8 mouse cellular contexts compared by ENCODE assay signal in genomic region chr2:94465146-94465889, GRCm38 (mm10). TPM values are rescaled to one million over a fixed set of nuclear protein-coding genes. Genes with fewer than 3 reads are reported as not detected.
DNase-seq lines count a peak whose midpoint lies in the region; ATAC-seq and TF ChIP-seq lines count a peak whose summit lies in the region.

No protein-coding gene starts in this region.

- dilution Hi-C loops in CH12.LX (cut with MboI; ENCODE audit: extremely low pct_ligation_motif_present, extremely low pct_unique_long_range_greater_than_20kb, low sequenced_read_pairs) = no loop called here

- TF ChIP-seq RAD21 in CH12.LX (IDR thresholded peaks at IDR 0.05; ENCODE audit: low read depth, low read length) = no peak

- WGBS in heart, embryonic 14.5 days = 47% methylated on average over 12 of the region's 12 CpGs
- WGBS in heart, adult 2 months = 43% methylated on average over 12 of the region's 12 CpGs
- WGBS in forebrain, embryonic 10.5 days = 56% methylated on average over 12 of the region's 12 CpGs
- 51% methylated on average over 12 of the region's 12 CpGs for WGBS in limb, embryonic 11.5 days

- no peaks in the 10 kb centered on the region for H3K4me1 ChIP-seq in heart, embryonic 14.5 days (ENCODE audit: control insufficient read depth in 2 of 2, insufficient read depth in 2 of 2, low read length in 2 of 2)
- no peaks in the 10 kb centered on the region for H3K4me1 ChIP-seq in heart, adult 2 months (ENCODE audit: control insufficient read depth, insufficient read depth, low read length)
- H3K4me1 ChIP-seq in CH12.LX (ENCODE audit: control insufficient read depth in 1 of 2, insufficient read depth in 2 of 2) = no peaks in the 10 kb centered on the region
- no peaks in the 10 kb centered on the region for H3K4me1 ChIP-seq in forebrain, embryonic 10.5 days
- H3K4me1 ChIP-seq in limb, embryonic 11.5 days (ENCODE audit: control insufficient read depth, insufficient read depth, low read length) = no peaks in the 10 kb centered on the region

- DNase-seq in heart, adult 2 months = no peak
- DNase-seq in CH12.LX (ENCODE audit: extremely low read depth) = no peak
- no peak for DNase-seq in forebrain, embryonic 10.5 days (ENCODE audit: extremely low spot score, low spot score)
- DNase-seq in limb, embryonic 11.5 days (ENCODE audit: low spot score) = no peak
- no peak for DNase-seq in adrenal gland, postnatal 36 days
- no peak for DNase-seq in layer of hippocampus, postnatal 36 days

- no peaks in the 10 kb centered on the region for H3K9me3 ChIP-seq in heart, embryonic 14.5 days (ENCODE audit: control insufficient read depth, low read length)
- no peaks in the 10 kb centered on the region for H3K9me3 ChIP-seq in CH12.LX (replicated peaks; ENCODE audit: low read length)
- no peaks in the 10 kb centered on the region for H3K9me3 ChIP-seq in forebrain, embryonic 10.5 days
- H3K9me3 ChIP-seq in limb, embryonic 11.5 days (ENCODE audit: control insufficient read depth, low read length) = no peaks in the 10 kb centered on the region

- H3K36me3 ChIP-seq in heart, embryonic 14.5 days (ENCODE audit: control insufficient read depth, insufficient read depth, low read length) = no peaks in the 10 kb centered on the region
- no peaks in the 10 kb centered on the region for H3K36me3 ChIP-seq in heart, adult 2 months (ENCODE audit: control insufficient read depth, insufficient read depth, low read length)
- H3K36me3 ChIP-seq in CH12.LX (replicated peaks in 1 of 2; ENCODE audit: control insufficient read depth in 1 of 2, insufficient read depth in 1 of 2, low read length in 1 of 2) = no peaks in the 10 kb centered on the region
- H3K36me3 ChIP-seq in forebrain, embryonic 10.5 days (replicated peaks) = no peaks in the 10 kb centered on the region
- H3K36me3 ChIP-seq in limb, embryonic 11.5 days (ENCODE audit: control insufficient read depth, insufficient read depth, low read length) = no peaks in the 10 kb centered on the region

- H3K4me3 ChIP-seq in heart, embryonic 14.5 days (ENCODE audit: control insufficient read depth in 1 of 2, insufficient read depth in 1 of 2, low read depth in 1 of 2, low read length in 2 of 2) = no peak overlapping the region; a peak in 1 of 4 replicates
- H3K4me3 ChIP-seq in heart, adult 2 months = no peak overlapping the region
- no peak overlapping the region for H3K4me3 ChIP-seq in CH12.LX (replicated peaks in 1 of 3; ENCODE audit: low read depth in 2 of 3, low read length in 2 of 3, poor library complexity in 1 of 3)
- no peak overlapping the region for H3K4me3 ChIP-seq in forebrain, embryonic 10.5 days
- no peak overlapping the region for H3K4me3 ChIP-seq in limb, embryonic 11.5 days (ENCODE audit: low read depth, low read length)

- no peak for TF ChIP-seq POLR2A in heart, adult 2 months (IDR thresholded peaks at IDR 0.05; ENCODE audit: insufficient read depth, low read depth, low read length)
- no peak for TF ChIP-seq POLR2A in CH12.LX (IDR thresholded peaks at IDR 0.05; ENCODE audit: low read depth, low read length)

- peaks cover 3% of the 10 kb centered on the region; the same call in 1 of the 2 replicates for H3K27me3 ChIP-seq in heart, embryonic 14.5 days (ENCODE audit: control insufficient read depth, insufficient read depth, low read length)
- no peaks in the 10 kb centered on the region for H3K27me3 ChIP-seq in heart, adult 2 months (ENCODE audit: control insufficient read depth, insufficient read depth, low read length)
- H3K27me3 ChIP-seq in CH12.LX (replicated peaks) = peaks cover 36% of the 10 kb centered on the region
- H3K27me3 ChIP-seq in forebrain, embryonic 10.5 days (ENCODE audit: poor library complexity, severe bottlenecking) = no peaks in the 10 kb centered on the region
- no peaks in the 10 kb centered on the region for H3K27me3 ChIP-seq in limb, embryonic 11.5 days (ENCODE audit: control insufficient read depth, insufficient read depth, low read length)

- H3K4me2 ChIP-seq in heart, embryonic 14.5 days (ENCODE audit: low read length) = peak overlapping the region; percentile 39
- H3K4me2 ChIP-seq in CH12.LX (ENCODE audit: insufficient read depth, low read depth, poor library complexity, severe bottlenecking) = peak overlapping the region; percentile 82; the same call in 1 of the 2 replicates
- no peak overlapping the region for H3K4me2 ChIP-seq in limb, embryonic 11.5 days (ENCODE audit: low read depth, severe bottlenecking)

- TF ChIP-seq EP300 in heart, adult 2 months (IDR thresholded peaks at IDR 0.05; ENCODE audit: insufficient read depth, low read depth, low read length) = no peak
- no peak for TF ChIP-seq EP300 in CH12.LX (IDR thresholded peaks at IDR 0.05; ENCODE audit: low read length)

- in situ Hi-C loops in CH12.LX (cut with MboI; ENCODE audit: low pct_ligation_motif_present, low pct_unique_long_range_greater_than_20kb, low sequenced_read_pairs) = no loop called here

- intact Hi-C loops in heart, adult 2 months (cut with DNase I) = no loop called here

- no peaks in the 10 kb centered on the region for H3K79me2 ChIP-seq in heart, adult 2 months (replicated peaks; ENCODE audit: control insufficient read depth, insufficient read depth, low read length)
- H3K79me2 ChIP-seq in CH12.LX (replicated peaks; ENCODE audit: control insufficient read depth, extremely low read depth, insufficient read depth, poor library complexity, severe bottlenecking) = no peaks in the 10 kb centered on the region

- TF ChIP-seq CTCF in heart, adult 2 months (IDR thresholded peaks at IDR 0.05) = no peak
- TF ChIP-seq CTCF in CH12.LX (conservative IDR thresholded peaks at IDR 0.05 in 1 of 2, IDR thresholded peaks at IDR 0.05 in 1 of 2; ENCODE audit: low read depth in 2 of 2, low read length in 2 of 2) = no peak

- 0 out of 2 replicates have a peak overlapping the region, but pooled peaks have one; percentile 11 for H3K9ac ChIP-seq in heart, embryonic 14.5 days (ENCODE audit: low read length)
- no peak overlapping the region for H3K9ac ChIP-seq in heart, adult 2 months (ENCODE audit: low read depth, low read length)
- peak overlapping the region; percentile 9; the same call in 1 of the 2 replicates for H3K9ac ChIP-seq in CH12.LX (ENCODE audit: insufficient read depth, low read depth)
- peak overlapping the region; percentile 30; the same call in 1 of the 2 replicates for H3K9ac ChIP-seq in limb, embryonic 11.5 days (ENCODE audit: low read length)

- H3K27ac ChIP-seq in heart, embryonic 14.5 days (replicated peaks in 1 of 2; ENCODE audit: control insufficient read depth in 1 of 2, insufficient read depth in 1 of 2, low read depth in 2 of 2, low read length in 2 of 2) = no peak overlapping the region
- H3K27ac ChIP-seq in heart, adult 2 months = no peak overlapping the region
- no peak overlapping the region for H3K27ac ChIP-seq in CH12.LX (ENCODE audit: insufficient read depth, low read depth)
- H3K27ac ChIP-seq in forebrain, embryonic 10.5 days = peak overlapping the region; percentile 63
- H3K27ac ChIP-seq in limb, embryonic 11.5 days (replicated peaks; ENCODE audit: low read depth, low read length) = no peak overlapping the region

- no peak for ATAC-seq in heart, embryonic 14.5 days (ENCODE audit: insufficient number of reproducible peaks, insufficient read depth, low FRiP score, low read depth)
- no peak for ATAC-seq in limb, embryonic 11.5 days (ENCODE audit: insufficient number of reproducible peaks, low FRiP score, low TSS enrichment, low read depth)
- ATAC-seq in megakaryocyte, adult 5-6 weeks (ENCODE audit: poor library complexity, severe bottlenecking) = no peak

TF ChIP-seq in CH12.LX, 34 proteins besides CTCF, POLR2A, EP300 and RAD21 (continues in another document):
- TF ChIP-seq PAX5 (IDR thresholded peaks at IDR 0.05; ENCODE audit: low read length) = no peak
- TF ChIP-seq MYC (IDR thresholded peaks at IDR 0.05; ENCODE audit: low read depth, low read length) = no peak
- no peak for TF ChIP-seq USF1 (IDR thresholded peaks at IDR 0.05; ENCODE audit: low read depth, low read length)
- TF ChIP-seq MAZ (IDR thresholded peaks at IDR 0.05; ENCODE audit: low read depth, low read length) = no peak
- TF ChIP-seq TBP (conservative IDR thresholded peaks at IDR 0.05; ENCODE audit: low read depth, low read length) = no peak
- TF ChIP-seq RCOR1 (conservative IDR thresholded peaks at IDR 0.05; ENCODE audit: low read depth, low read length) = no peak
- TF ChIP-seq ETS1 (conservative IDR thresholded peaks at IDR 0.05; ENCODE audit: low read depth, low read length) = no peak
- no peak for TF ChIP-seq IRF4 (IDR thresholded peaks at IDR 0.05; ENCODE audit: low read depth, low read length)
- TF ChIP-seq MEF2A (IDR thresholded peaks at IDR 0.05; ENCODE audit: borderline replicate concordance, low read depth, low read length) = no peak
- no peak for TF ChIP-seq USF2 (conservative IDR thresholded peaks at IDR 0.05; ENCODE audit: low read depth, low read length)
- no peak for TF ChIP-seq HCFC1 (IDR thresholded peaks at IDR 0.05; ENCODE audit: low read depth, low read length)

RNA-seq across cellular contexts. Expression of gene Api5, which starts 27.4 kb away (rescaled TPM):
- polyA plus RNA-seq in heart, embryonic 14.5 days (2014; fragmentation: Nextera tagmentation; extraction: Ambion mirVana) = 84.1 and 90.7 TPM in 2 replicates
- 10 to 100 TPM; 30.1 to 32.1 TPM for total RNA-seq in heart, adult 2 months (2021)
- 13.7 and 24.8 TPM in 2 replicates for polyA plus RNA-seq in heart, adult 2 months (2012; rRNA removed)
- total RNA-seq in CH12.LX (2012; rRNA removed) (60.2 and 73.8 TPM in 2 replicates), CH12.LX (2014; rRNA removed) (160 and 183 TPM in 2 replicates)
- polyA plus RNA-seq in CH12.LX (2012; ENCODE audit: insufficient read length, low read depth) = 99.1 and 108 TPM in 2 replicates
- polyA plus RNA-seq in forebrain, embryonic 10.5 days (2016; fragmentation: Nextera tagmentation; extraction: Ambion mirVana) = 239 and 258 TPM in 2 replicates
- 219 and 232 TPM in 2 replicates for polyA plus RNA-seq in limb, embryonic 11.5 days (2014; fragmentation: Nextera tagmentation; extraction: Ambion mirVana)
- total RNA-seq in adrenal gland, postnatal 36 days (2021) = 10 to 100 TPM; 76.4 to 81.5 TPM
- total RNA-seq in megakaryocyte, adult 5-6 weeks (2015) = 136 and 156 TPM in 2 replicates
- 149 and 157 TPM in 2 replicates for total RNA-seq in megakaryocyte, adult 5-6 weeks (2017)
- 10 to 100 TPM; 65.6 to 66.3 TPM for total RNA-seq in layer of hippocampus, postnatal 36 days (2021)

RNA-seq across cellular contexts. Expression of gene Ttc17, which starts 58.8 kb away (rescaled TPM):
- polyA plus RNA-seq in heart, embryonic 14.5 days (2014; fragmentation: Nextera tagmentation; extraction: Ambion mirVana) = 18.6 and 19.0 TPM in 2 replicates
- total RNA-seq in heart, adult 2 months (2021) = 10 to 100 TPM; 34.6 to 35.4 TPM
- 16.6 and 24.6 TPM in 2 replicates for polyA plus RNA-seq in heart, adult 2 months (2012; rRNA removed)
- total RNA-seq in CH12.LX (2012; rRNA removed) (11.6 and 13.2 TPM in 2 replicates), CH12.LX (2014; rRNA removed) (10.8 and 13.8 TPM in 2 replicates)
- 17.9 and 19.5 TPM in 2 replicates for polyA plus RNA-seq in CH12.LX (2012; ENCODE audit: insufficient read length, low read depth)
- 13.6 and 13.8 TPM in 2 replicates for polyA plus RNA-seq in forebrain, embryonic 10.5 days (2016; fragmentation: Nextera tagmentation; extraction: Ambion mirVana)
- polyA plus RNA-seq in limb, embryonic 11.5 days (2014; fragmentation: Nextera tagmentation; extraction: Ambion mirVana) = 13.2 and 13.3 TPM in 2 replicates
- 10 to 100 TPM; 34.7 to 40.7 TPM for total RNA-seq in adrenal gland, postnatal 36 days (2021)
- total RNA-seq in megakaryocyte, adult 5-6 weeks (2015) = 28.0 and 38.5 TPM in 2 replicates
- 26.6 and 40.2 TPM in 2 replicates for total RNA-seq in megakaryocyte, adult 5-6 weeks (2017)
- total RNA-seq in layer of hippocampus, postnatal 36 days (2021) = 10 to 100 TPM; 32.0 to 32.1 TPM
